Mouse (Mus musculus) heart, postnatal 10 days (tissue): ENCODE results near the gene Tob1. TPM values are rescaled to one million over a fixed set of nuclear protein-coding genes. Genes with fewer than 3 reads are reported as not detected.

Experiments
- DNase-seq, 2 experiments: peaks; one replicate each; pipeline ENCODE4 v3.0.0; 2021
- intact Hi-C: fragments of 180-260 bp; cut with DNase I; formaldehyde crosslinking; loops from one replicate; pipeline ENCODE4 v1.15.1; 2025
- total RNA-seq, 2 experiments: library from RNA; stranded (reverse); gene quantifications; 2 replicates each; pipeline ENCODE4 v1.2.3; 2021

Tob1 gene
- total RNA-seq, 2 experiments from 2014 or later, result 67.4 to 81.0 TPM

GRCm38 (mm10) chr11:94198405-94199146, 12.7 kb upstream of the Tob1 start:
- no peak for DNase-seq
- intact Hi-C loops, result no loop called here

- intact Hi-C loops, result no loop called here
- no peak for DNase-seq
Measured at GRCm38 (mm10) chr11:94199771-94200170, 11.5 kb upstream of the Tob1 start.

- no peak for DNase-seq
- intact Hi-C loops, result no loop called here
Measured at GRCm38 (mm10) chr11:94200422-94200821, 10.8 kb upstream of the Tob1 start.

- intact Hi-C loops, result no loop called here
- DNase-seq, result no peak
Measured at GRCm38 (mm10) chr11:94202106-94202505, 9.1 kb upstream of the Tob1 start.

GRCm38 (mm10) chr11:94203066-94203465, 8.2 kb upstream of the Tob1 start:
- DNase-seq, result no peak
- intact Hi-C loops, result no loop called here

GRCm38 (mm10) chr11:94206398-94207114, 4.7 kb upstream of the Tob1 start:
- DNase-seq, result no peak
- intact Hi-C loops, result no loop called here

GRCm38 (mm10) chr11:94208811-94209675, 2.2 kb upstream of the Tob1 start:
- intact Hi-C loops, result no loop called here
- no peak for DNase-seq

- intact Hi-C loops, result no loop called here
- no peak for DNase-seq
Measured at GRCm38 (mm10) chr11:94209695-94210131, 1.5 kb upstream of the Tob1 start.

GRCm38 (mm10) chr11:94210191-94211086, 815 bp upstream of the Tob1 start:
- DNase-seq, result peak; percentile 94 to 95
- intact Hi-C loops, result no loop called here

- intact Hi-C loops, result loop anchor here (1.0 to 2.0 kb wide), 2 partner anchors 53 to 79 kb away; no protein-coding TSS in a partner anchor
Measured at GRCm38 (mm10) chr11:94211651-94212488, 616 bp downstream of the Tob1 start.

GRCm38 (mm10) chr11:94212489-94212836, 1.2 kb downstream of the Tob1 start:
- intact Hi-C loops, result loop anchor here (1.0 to 2.0 kb wide), 2 partner anchors 54 to 79 kb away; no protein-coding TSS in a partner anchor
- DNase-seq, result no peak

More at GRCm38 (mm10) chr11:94211651-94212488, 616 bp downstream of the Tob1 start:
- DNase-seq, result peak; percentile 84 to 85

- no peak for DNase-seq
- intact Hi-C loops, result loop anchor here (1.0 to 2.0 kb wide), 2 partner anchors 54 to 80 kb away; no protein-coding TSS in a partner anchor
Measured at GRCm38 (mm10) chr11:94212997-94213396, 1.7 kb downstream of the Tob1 start.

- DNase-seq, result peak in 1 of 2 experiments; percentile 35
- intact Hi-C loops, result loop anchor here (2.0 kb wide), 1 partner anchor 55 kb away; no protein-coding TSS in a partner anchor
Measured at GRCm38 (mm10) chr11:94213735-94214594, 2.7 kb downstream of the Tob1 start.

GRCm38 (mm10) chr11:94215581-94215980, 4.3 kb downstream of the Tob1 start:
- DNase-seq, result no peak
- intact Hi-C loops, result no loop called here

GRCm38 (mm10) chr11:94216247-94216646, 5.0 kb downstream of the Tob1 start:
- intact Hi-C loops, result no loop called here

GRCm38 (mm10) chr11:94221257-94221656, 10.0 kb downstream of the Tob1 start:
- DNase-seq, result no peak
- intact Hi-C loops, result no loop called here

More at GRCm38 (mm10) chr11:94216247-94216646, 5.0 kb downstream of the Tob1 start:
- no peak for DNase-seq

- intact Hi-C loops, result no loop called here
- DNase-seq, result no peak
Measured at GRCm38 (mm10) chr11:94223531-94223930, 12.3 kb downstream of the Tob1 start.

- peak; percentile 77 to 79 for DNase-seq
- intact Hi-C loops, result loop anchor here (1.0 kb wide), 1 partner anchor 97 kb away; no protein-coding TSS in a partner anchor
Measured at GRCm38 (mm10) chr11:94225985-94226384, 14.7 kb downstream of the Tob1 start.
